Mouse (Mus musculus): ENCODE measurements around the gene Exoc4.

The Exoc4 gene

GRCm38 (mm10) chr6:33476134-33476533, 227.2 kb downstream of the Exoc4 start:
- DNase-seq (ENCODE audit: low read depth): no peak

- no peak for DNase-seq (ENCODE audit: low read depth)
These were observed 235.7 kb downstream of the Exoc4 start for GRCm38 (mm10) chr6:33484568-33484967.

- DNase-seq (ENCODE audit: low read depth): no peak
These were observed 240.9 kb downstream of the Exoc4 start for GRCm38 (mm10) chr6:33489788-33490187.

GRCm38 (mm10) chr6:33496141-33496855, 247.4 kb downstream of the Exoc4 start:
- no peak for DNase-seq (ENCODE audit: low read depth)

GRCm38 (mm10) chr6:33497348-33497747, 248.5 kb downstream of the Exoc4 start:
- no peak for DNase-seq (ENCODE audit: low read depth)

GRCm38 (mm10) chr6:33502388-33502787, 253.5 kb downstream of the Exoc4 start:
- no peak for DNase-seq (ENCODE audit: low read depth)

GRCm38 (mm10) chr6:33503381-33503780, 254.5 kb downstream of the Exoc4 start:
- DNase-seq (ENCODE audit: low read depth): no peak

- DNase-seq (ENCODE audit: low read depth): no peak
These were observed 258.2 kb downstream of the Exoc4 start for GRCm38 (mm10) chr6:33507134-33507533.

GRCm38 (mm10) chr6:33515391-33515790, 266.5 kb downstream of the Exoc4 start:
- DNase-seq (ENCODE audit: low read depth): no peak

- DNase-seq (ENCODE audit: low read depth): no peak
These were observed 267.9 kb downstream of the Exoc4 start for GRCm38 (mm10) chr6:33516798-33517197.

GRCm38 (mm10) chr6:33517890-33518410, 269.1 kb downstream of the Exoc4 start:
- DNase-seq (ENCODE audit: low read depth): no peak

GRCm38 (mm10) chr6:33525695-33526366, 276.9 kb downstream of the Exoc4 start:
- no peak for DNase-seq (ENCODE audit: low read depth)

- DNase-seq (ENCODE audit: low read depth): no peak
These were observed 291.5 kb downstream of the Exoc4 start for GRCm38 (mm10) chr6:33540356-33540755.

- no peak for DNase-seq (ENCODE audit: low read depth)
These were observed 293.8 kb downstream of the Exoc4 start for GRCm38 (mm10) chr6:33542712-33543111.

GRCm38 (mm10) chr6:33551934-33552333, 303.0 kb downstream of the Exoc4 start:
- no peak for DNase-seq (ENCODE audit: low read depth)

- DNase-seq (ENCODE audit: low read depth): peak; percentile 2
These were observed 312.0 kb downstream of the Exoc4 start for GRCm38 (mm10) chr6:33560925-33561324.

GRCm38 (mm10) chr6:33561911-33562310, 313.0 kb downstream of the Exoc4 start:
- DNase-seq (ENCODE audit: low read depth): no peak

- DNase-seq (ENCODE audit: low read depth): no peak
These were observed 327.1 kb downstream of the Exoc4 start for GRCm38 (mm10) chr6:33575947-33576346.

- no peak for DNase-seq (ENCODE audit: low read depth)
These were observed 359.6 kb downstream of the Exoc4 start for GRCm38 (mm10) chr6:33608469-33608868.

- no peak for DNase-seq (ENCODE audit: low read depth)
These were observed 365.1 kb downstream of the Exoc4 start for GRCm38 (mm10) chr6:33613978-33614377.

- DNase-seq (ENCODE audit: low read depth): no peak
These were observed 369.7 kb downstream of the Exoc4 start for GRCm38 (mm10) chr6:33618590-33618989.

GRCm38 (mm10) chr6:33620701-33621100, 371.8 kb downstream of the Exoc4 start:
- no peak for DNase-seq (ENCODE audit: low read depth)

GRCm38 (mm10) chr6:33625931-33626330, 377.0 kb downstream of the Exoc4 start:
- no peak for DNase-seq (ENCODE audit: low read depth)
